Mouse (Mus musculus): Measurements from ENCODE around the gene Il1rap. TPM values are rescaled to one million over a fixed set of nuclear protein-coding genes. Genes with fewer than 3 reads are reported as not detected.

The Il1rap gene
- 1 to 10 TPM; 5.1 to 5.4 TPM for total RNA-seq (2021)

DNA sequence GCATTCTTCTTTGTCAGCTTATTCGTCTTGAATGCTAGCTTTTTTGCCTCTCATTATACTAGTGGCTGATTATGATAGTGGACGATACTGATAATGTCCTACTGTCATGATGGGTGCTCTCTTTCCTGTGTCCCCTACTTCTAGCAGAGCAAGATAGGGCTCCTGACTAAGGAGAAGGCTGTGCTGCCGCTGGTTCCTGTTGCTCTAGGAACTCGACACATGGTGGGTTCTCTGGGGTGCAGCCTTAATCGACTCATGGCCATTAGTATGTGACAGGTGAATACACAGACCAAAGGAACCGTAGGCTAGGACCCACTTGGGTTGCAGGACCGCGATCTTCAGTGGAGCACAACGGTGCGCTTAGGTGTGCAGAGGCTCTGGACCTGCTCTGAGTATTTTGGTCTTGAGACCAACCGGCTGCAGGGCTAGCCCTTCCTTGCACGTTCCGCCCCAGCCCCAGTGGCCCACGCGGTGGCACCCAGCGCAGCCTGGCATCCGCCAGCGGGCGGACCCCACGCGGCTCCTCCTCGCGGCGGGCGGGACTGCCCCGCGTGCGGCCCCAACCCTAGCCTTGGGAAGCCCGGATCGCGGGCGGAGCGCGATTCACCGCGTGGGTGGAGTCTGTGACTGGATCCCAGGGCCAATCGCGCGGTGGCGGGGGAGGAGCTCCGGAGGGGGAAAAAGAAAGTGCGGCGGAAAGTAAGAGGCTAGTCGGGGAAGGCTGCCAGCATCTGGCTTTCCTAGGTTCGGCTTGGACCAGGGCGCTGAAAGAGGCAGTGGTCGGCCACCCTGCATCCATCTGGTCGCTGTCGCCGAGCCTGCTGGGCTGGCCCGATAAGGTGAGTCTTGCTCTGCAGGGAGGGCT lies at the start of gene Il1rap:
Gene Il1rap (plus strand): TSS at position 657 of the 865 bp plus-strand sequence.
- intact Hi-C loops (cut with DNase I): no loop called here
- DNase-seq: peak; percentile 94

DNA sequence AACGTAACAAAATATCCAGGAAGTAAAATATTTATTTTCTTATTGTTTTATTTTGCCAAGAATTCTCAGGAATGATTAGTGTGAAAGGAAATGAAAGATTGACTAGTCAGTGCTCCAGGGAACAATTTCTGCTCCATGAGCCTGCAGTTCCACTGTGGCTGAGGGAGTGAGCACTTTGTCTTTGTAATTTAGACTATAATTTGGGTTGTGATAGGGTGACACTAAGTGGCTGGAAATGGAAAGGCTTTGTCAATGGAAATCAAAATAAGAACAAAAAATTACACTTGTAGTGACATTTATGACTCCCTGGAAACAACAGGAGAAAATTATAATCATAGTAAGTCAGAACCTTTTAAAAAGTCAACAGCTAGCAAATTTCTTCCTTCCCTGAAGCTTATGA lies 49.2 kb upstream of the Il1rap start:
- DNase-seq: no peak
- intact Hi-C loops (cut with DNase I): no loop called here

DNA sequence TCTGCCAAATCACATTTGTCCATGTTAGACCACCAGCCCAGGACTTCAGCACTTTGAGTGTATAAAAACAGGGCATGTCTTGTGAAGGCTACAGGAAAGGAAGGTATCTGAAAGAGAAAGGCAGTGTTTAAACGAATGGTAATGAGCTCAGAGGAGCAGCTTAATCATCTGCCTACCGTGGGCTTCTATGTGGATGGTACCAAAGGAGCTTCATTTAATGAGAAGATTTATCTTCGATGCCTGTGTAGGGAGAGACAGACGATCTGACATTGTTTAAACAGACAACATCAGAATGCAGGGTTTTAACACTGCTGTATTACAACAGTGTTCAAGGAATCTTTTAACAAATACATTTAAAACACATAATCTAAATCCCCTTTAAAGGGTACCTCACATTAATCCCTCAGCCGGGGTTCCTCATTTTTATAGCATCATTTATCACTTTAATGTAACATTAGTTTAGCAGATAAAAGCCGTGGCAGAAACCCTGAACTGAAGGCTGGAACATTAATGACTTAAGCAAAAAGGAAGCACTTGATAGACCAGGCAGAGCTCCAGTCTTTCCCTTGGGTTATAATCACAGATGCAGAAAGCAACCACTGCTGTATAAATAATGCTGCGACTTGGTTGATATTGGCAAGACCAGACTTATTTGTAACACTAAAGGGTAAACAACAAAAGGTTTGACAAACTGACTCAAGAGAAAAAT lies 35.2 kb upstream of the Il1rap start:
- intact Hi-C loops (cut with DNase I): no loop called here
- no peak for DNase-seq

DNA sequence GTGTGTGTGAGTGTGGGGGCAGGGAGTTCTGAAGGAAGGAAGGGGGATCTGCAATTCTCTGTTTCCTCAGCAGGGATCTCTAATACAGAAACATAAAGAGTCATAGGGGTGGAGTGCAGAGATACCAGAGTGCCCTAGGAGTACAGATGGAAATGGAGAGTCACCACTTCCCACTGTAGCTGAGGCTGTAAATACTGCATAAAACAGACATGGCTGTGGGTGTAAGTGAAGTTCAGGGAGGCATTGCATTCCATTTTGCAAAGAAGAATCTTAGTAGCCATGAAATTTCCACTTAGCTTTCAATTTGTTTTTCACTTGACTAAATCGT lies 34.7 kb upstream of the Il1rap start:
- DNase-seq: no peak
- intact Hi-C loops (cut with DNase I): no loop called here

DNA sequence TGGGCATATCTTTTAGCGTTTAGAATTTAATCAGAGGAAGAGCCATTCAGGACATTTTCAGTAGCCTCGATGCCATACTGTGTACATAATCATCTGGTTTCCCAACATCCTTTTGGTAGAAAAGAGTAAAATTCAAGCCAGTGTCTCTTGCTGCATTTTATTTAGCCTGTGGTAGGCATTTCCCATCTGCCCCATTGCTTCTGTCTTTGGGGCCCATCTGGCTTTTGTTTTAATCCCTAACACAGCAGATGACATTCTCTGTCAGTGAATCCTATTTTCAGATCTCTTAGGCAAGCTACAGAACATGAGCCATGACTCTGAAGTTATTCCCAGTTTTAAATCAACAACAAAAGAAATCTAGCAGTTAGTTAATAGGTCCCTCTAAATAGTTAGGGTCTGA lies 32.3 kb upstream of the Il1rap start:
- intact Hi-C loops (cut with DNase I): no loop called here
- DNase-seq: no peak

DNA sequence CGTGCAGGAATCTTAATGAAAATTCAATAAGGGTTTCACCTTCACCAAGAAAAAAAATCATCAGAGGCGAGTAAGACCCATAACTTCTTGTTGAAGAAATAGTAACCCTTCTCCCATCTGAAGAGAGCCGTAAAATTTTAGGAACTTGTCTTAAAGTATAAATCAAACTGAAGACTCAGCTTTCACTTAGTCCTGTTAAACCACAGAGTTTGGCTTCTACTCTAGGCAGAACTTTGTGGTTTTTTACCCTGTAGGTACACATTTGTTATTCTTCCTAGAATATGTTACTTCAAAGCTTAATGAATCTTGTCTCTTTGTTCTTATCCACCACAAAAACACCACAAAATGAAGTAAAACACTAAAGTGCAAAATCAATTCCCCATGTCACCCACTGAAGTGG lies 29.3 kb upstream of the Il1rap start:
- DNase-seq: no peak
- intact Hi-C loops (cut with DNase I): no loop called here

DNA sequence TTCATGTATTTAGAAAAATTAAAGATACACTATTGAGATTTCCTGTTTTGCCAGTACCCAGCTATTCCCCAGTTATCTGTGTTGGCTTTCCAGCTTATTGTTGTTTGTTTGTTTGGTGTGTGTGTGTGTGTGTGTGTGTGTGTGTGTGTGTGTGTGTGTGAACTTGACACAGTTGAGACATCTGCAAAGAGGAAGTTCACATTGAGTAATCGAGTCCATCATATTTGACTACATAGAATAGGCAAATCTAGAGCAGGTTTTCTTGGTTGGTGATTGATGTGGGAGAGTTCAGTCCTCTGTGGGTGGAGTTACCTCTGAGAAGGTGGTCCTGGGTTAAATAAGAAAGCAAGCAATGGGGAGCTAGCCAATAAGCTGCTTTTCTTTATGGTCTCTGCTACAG lies 22.7 kb upstream of the Il1rap start:
- DNase-seq: no peak
- intact Hi-C loops (cut with DNase I): no loop called here

DNA sequence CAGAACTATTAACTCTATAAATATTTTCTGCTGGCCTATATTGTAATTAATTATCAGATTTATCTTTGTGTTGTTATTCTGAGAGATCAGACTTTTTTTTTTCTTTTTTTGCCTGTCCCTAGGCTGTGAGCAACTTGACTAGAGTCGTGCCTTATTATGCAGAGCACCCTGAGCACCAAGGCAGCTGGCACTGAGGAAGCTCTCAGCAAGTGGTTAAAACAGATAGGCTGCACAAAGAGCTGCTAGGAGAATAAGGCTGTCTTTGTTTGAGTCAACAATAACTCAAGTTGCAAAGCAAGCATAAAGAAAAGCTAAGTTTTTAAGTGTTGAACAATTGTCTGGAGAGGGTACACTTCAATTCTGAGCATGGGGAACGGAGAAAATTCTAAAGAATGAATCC lies 19.8 kb upstream of the Il1rap start:
- DNase-seq: no peak
- intact Hi-C loops (cut with DNase I): no loop called here

DNA sequence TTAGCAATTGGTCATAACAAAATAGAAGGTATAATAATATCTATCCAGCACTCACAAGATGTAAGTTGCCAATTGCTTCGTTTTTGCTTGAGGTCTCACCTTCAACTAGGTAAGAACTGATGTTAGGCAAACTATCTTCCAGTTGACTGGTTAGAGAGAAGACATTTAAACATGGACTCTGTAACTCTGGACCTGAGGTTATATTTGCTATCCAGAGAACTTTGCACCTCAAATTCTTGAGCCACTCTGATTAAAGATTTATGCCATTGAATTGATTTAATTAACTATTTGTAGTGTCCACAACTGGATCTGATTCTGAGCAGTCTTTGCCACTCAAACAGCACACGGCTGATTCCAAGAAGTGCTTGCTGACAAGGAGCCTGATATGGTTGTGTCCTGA lies 18.7 kb upstream of the Il1rap start:
- DNase-seq: no peak
- intact Hi-C loops (cut with DNase I): no loop called here

DNA sequence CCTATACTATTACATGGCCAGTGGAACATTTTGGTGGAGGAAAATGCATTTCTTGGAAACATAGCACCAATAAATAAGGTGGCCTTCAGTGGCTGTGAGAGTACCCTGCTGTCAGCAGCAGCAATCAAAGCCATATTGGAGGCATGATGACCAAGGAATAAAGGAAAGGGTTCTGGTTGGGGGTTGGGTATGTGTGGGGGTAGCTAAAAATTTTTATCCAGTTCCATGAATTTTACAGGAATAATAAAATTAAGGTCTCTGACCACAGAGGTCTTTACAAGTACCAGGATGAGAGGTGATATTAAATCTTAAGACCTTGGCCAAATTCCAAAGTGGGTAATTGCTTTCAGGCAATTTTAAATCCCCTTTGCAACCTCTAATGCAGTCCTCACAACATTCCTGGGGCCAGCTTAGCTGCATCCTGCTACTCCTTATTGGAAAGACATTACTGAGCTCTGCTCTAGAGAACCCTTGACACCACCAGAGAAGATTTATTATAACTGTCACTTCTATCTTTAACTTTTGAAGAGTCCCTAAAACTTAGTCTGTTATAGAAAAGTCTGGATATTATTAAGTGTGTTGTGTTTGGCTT lies 12.0 kb upstream of the Il1rap start:
- no peak for DNase-seq
- intact Hi-C loops (cut with DNase I): no loop called here

DNA sequence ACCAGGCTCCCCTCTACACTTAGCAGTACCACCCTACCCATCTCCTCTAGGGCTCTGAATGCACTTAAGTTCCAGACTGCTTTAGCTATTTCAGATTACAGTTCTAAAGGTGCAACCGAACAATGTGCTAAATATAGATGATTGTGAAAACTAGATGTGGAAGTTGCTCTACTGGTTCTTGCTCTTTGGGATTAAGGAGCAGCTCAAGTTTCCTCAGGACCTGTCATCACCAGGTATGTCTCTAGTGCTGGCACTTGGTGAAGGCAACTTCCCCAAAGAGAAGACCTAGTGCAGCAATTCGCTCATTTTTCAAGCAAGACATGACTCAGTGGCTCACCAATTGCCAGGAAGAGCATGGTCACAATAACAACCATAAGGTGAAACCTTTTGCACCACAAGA lies 9.7 kb upstream of the Il1rap start:
- no peak for DNase-seq

DNA sequence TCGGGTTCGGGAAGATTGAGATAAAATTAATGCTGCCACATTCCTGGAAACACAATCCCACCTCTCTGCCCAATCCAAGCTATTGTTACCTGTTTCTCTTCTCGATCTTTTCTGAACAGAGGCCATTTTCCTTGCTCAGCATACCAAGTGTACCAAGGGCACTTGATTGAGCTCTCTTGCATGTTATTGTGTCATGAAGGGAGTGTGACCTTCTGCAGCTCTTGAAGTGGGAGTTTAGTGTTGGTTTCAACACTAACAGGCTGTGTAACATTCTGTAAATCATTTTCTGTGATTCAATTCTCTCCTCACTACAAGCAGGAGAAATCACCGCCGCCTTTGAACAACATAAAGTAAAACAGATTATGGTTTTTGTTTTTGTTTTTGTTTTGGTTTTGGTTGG lies 7.3 kb upstream of the Il1rap start:
- intact Hi-C loops (cut with DNase I): no loop called here
- DNase-seq: no peak

More for the DNA sequence above, 9.7 kb upstream of the Il1rap start:
- intact Hi-C loops (cut with DNase I): no loop called here

DNA sequence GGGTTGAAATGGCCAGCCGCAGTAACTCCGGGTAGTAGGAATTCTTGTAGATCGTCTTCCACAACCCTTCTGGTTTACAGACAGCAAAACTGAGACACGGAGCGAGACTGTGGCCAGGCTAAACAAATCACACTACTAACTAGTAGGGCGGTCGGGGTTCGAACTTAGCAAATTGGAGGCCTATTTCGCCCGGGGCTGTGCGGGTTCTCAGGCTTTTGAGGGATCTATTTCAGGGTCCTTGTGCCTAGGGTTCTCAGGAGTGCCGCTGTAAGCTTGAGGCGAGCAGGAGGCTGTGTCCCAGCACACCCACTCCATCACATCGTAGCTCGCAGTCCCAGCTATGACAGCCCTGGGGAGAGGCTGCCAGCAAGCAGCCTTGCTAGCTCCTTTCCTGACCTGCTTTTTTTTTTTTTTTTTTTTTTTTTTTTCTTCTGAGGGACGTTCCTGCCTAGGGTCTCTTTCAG lies 441 bp downstream of the Il1rap start:
- DNase-seq: no peak
- intact Hi-C loops (cut with DNase I): no loop called here

DNA sequence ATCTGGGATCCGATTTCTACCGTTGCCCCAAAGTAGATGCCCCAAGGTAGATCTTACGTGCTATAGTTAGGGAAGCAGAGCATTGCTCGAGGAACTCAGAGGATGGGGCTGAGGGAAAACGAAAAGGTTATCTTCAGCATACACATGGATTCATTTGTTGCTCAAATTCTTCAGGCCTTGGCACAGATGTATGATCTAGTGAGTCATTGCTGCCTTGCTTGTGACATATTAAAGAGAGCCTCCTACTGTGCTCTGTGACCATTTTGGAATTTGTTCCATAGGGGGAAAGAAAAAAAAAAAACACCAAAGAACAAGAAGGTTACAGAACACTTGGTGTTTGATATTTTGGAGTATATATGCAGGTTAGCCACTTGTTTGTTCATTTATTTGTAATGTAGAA lies 4.3 kb downstream of the Il1rap start:
- intact Hi-C loops (cut with DNase I): no loop called here
- no peak for DNase-seq

DNA sequence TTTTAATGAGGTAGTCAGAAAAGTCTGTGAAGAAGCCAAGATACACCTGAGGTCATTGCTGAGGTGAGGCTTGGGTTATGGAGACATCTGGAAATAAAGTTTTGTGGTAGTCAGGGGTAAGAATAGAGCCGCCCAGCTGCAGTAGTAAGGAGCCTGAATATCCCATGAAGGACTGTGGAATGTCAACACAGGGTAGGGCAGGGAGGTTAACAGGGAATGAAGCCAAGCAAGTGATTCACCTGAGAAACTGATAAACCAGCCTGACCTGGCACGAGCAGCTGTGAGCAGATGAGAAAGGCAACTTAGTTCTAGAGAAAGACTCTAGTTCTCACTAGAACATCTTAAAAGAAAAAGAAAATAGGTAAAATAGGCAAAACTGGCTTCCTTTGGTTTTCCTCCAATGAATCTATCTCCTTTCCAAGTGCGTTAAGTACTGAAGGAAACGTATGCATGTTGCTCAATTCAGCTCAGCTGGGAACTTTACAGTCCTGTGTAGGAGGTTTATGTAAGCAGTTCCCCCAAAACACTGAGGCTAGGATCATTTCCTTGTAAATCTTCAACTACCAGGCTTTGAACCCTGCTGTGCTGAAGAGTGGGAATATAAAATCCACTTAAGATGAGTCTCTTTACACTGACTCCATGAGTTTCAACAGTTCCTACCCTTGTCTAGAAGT lies 9.5 kb downstream of the Il1rap start:
- no peak for DNase-seq
- intact Hi-C loops (cut with DNase I): no loop called here

DNA sequence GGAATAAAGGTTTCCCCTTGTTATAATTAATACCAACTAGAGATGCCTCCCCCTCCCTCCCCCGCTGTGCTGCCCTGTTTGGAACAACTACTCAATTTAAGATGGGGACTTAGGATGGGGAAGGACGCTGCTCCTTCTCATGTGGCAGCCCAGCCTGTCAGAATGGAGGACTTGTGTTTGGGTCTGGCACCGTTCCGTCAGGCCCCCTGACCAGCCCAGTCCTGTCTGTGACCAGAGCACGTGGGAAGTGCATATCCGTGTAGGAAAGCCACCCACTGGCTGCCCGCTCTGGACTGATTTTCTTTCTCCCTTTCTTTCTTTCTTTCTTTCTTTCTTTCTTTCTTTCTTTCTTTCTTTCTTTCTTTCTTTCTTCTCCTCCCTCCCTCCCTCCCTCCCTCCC lies 14.9 kb downstream of the Il1rap start:
- intact Hi-C loops (cut with DNase I): no loop called here
- no peak for DNase-seq

DNA sequence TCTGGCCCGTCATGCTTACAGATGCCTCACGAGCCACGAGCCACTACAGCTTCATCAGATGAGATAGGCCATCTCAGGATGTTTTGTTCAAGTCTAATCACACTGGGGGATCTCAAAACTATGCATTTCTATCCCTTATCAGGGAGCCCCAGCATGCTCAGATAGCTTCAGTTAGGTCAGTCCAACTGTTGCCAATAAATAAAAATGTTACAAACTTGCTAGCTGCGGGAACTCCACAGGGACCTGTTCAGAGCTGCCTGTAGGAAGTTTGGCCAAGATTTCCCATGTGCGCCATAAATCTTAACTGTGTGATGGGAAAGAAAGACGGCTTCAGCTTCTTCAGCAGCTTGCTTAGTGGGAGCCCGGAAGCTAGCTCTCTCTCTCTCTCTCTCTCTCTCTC lies 15.8 kb downstream of the Il1rap start:
- intact Hi-C loops (cut with DNase I): no loop called here
- DNase-seq: peak; percentile 43 to 44

DNA sequence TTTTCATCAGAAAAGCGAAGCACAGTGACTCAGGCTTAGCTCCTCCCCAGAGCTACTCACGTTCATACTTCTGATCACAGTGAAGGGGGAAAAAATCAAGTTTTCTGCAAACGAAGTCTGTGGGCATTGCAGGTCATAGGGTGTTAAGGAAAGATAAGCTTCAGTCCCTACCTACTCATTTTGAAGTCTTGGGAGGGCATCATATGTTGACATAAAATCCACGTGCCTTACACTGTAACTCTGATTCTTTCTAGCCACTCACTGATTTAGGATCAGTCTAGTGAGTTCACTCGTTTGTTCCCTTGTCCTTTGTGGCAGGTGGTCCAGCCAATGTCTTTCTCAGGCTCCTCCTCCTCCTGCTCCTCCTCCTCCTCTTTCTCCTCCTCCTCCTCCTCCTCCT lies 17.1 kb downstream of the Il1rap start:
- intact Hi-C loops (cut with DNase I): no loop called here
- DNase-seq: no peak

DNA sequence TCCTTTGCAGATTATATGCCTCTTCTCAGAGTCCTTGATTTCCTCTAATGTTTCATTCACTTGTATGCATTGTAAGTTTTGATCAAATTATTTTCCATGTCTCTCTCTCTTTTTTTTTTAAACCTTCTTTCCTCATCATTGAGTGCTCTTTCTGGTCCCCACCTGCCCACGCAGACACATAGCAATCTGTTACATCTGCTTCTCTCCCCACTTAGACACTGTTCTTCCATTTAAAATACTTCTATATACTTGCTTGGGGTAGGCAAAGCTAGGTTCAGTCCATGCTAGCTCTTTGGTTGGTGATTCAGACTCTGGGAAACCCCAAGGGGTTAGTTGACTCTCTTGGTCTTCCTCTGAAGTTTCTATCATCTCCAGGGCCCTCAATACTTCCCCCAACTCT lies 20.0 kb downstream of the Il1rap start:
- intact Hi-C loops (cut with DNase I): no loop called here
- no peak for DNase-seq

DNA sequence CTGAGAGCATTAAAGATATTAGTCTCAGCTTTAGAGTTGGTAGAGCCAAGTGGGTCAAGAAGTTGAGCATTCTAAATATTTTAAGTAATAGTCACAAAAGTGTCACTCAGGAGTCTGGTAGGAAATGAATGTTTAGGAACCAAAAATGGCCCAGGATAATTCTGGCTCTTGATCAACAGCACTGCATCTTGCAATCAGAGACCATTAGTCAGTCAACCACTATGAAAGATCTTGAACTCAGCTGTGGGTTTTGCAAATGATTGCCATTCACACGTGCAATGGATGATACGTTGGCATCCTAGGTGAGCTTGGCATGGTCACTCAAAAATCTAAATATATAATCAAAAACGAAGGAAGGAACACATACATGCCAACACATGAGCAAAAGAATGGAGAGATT lies 23.1 kb downstream of the Il1rap start:
- intact Hi-C loops (cut with DNase I): no loop called here
- no peak for DNase-seq

DNA sequence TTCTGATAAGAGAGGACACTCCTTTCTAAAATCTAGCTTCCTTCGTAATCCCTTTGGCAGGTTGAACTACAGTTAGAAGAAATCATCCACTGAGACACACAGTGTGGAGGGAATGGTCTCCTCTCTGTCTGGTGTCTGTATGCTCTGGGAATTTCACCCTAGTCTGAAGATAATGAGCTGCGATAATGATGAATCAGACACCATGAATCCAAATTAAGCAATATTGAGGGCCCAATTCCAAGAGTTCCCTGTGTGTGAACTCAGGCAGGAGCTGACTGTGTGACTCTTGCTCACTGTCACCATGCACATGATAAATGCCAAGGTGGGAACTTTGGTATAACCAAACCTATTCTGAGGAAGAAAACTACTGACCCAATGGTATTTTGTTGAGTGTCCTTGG lies 26.5 kb downstream of the Il1rap start:
- DNase-seq: no peak
- intact Hi-C loops (cut with DNase I): no loop called here
